Mouse (Mus musculus): ENCODE measurements around the gene Olfr591. TPM values are rescaled to one million over a fixed set of nuclear protein-coding genes. Genes with fewer than 3 reads are reported as not detected.
"Not testable (repeated sequence)": the region's sequence is repeated elsewhere in the genome, so short reads cannot be mapped to it uniquely, and the experiment has no call there.

Gene Olfr591
- not detected in 2 replicates for polyA plus RNA-seq (2015; fragmentation: Nextera tagmentation; extraction: Ambion mirVana)

- ATAC-seq: no peak
These were observed at the start of gene Olfr591 for GRCm38 (mm10) chr7:103178240-103178639. Gene Olfr591, minus strand, starts transcription at chr7:103178340.

GRCm38 (mm10) chr7:103216696-103217095 is 38.6 kb upstream of the Olfr591 start, which contains the start of gene Olfr594:
Gene Olfr594, plus strand, starts transcription at chr7:103216996.
- ATAC-seq: no peak
- H3K36me3 ChIP-seq: no peaks in the 10 kb centered on the region

More at GRCm38 (mm10) chr7:103178240-103178639, at the start of gene Olfr591:
- H3K36me3 ChIP-seq: no peaks in the 10 kb centered on the region
- no peak within 1 kb of the TSS for H3K4me3 ChIP-seq (replicated peaks)
- no peaks in the 10 kb centered on the region for H3K4me1 ChIP-seq (replicated peaks)
- no peak within 1 kb of the TSS for H3K27ac ChIP-seq
- H3K9me3 ChIP-seq: no peaks in the 10 kb centered on the region
- no peaks in the 10 kb centered on the region for H3K27me3 ChIP-seq (replicated peaks)
- H3K9ac ChIP-seq: no peak within 1 kb of the TSS
- no peak within 1 kb of the TSS for H3K4me2 ChIP-seq (replicated peaks)
- 81% methylated on average over 1 of the region's 1 CpGs for WGBS

GRCm38 (mm10) chr7:103212050-103212449 is 33.9 kb upstream of the Olfr591 start:
- H3K4me2 ChIP-seq (replicated peaks); H3K27ac ChIP-seq; ATAC-seq; H3K36me3 ChIP-seq; H3K27me3 ChIP-seq (replicated peaks); H3K9me3 ChIP-seq; H3K4me1 ChIP-seq (replicated peaks); H3K9ac ChIP-seq; H3K4me3 ChIP-seq (replicated peaks): not testable (repeated sequence)
- WGBS: 86% methylated on average over 5 of the region's 5 CpGs

More at GRCm38 (mm10) chr7:103216696-103217095, 38.6 kb upstream of the Olfr591 start, which contains the start of gene Olfr594:
- Histone ChIP-seq H3K9me3 (no peaks in the 10 kb centered on the region), H3K4me1 (replicated peaks) (no peaks in the 10 kb centered on the region), H3K4me2 (replicated peaks) (no peak within 1 kb of the TSS), H3K4me3 (replicated peaks) (no peak within 1 kb of the TSS), H3K27ac (no peak within 1 kb of the TSS), H3K27me3 (replicated peaks) (no peaks in the 10 kb centered on the region), H3K9ac (no peak within 1 kb of the TSS)

- H3K9me3 ChIP-seq: no peaks in the 10 kb centered on the region
- H3K27ac ChIP-seq: no peak within 1 kb of the TSS
- H3K9ac ChIP-seq: no peak within 1 kb of the TSS
- ATAC-seq: no peak
- no peak within 1 kb of the TSS for H3K4me2 ChIP-seq (replicated peaks)
- H3K4me3 ChIP-seq (replicated peaks): no peak within 1 kb of the TSS
- no peaks in the 10 kb centered on the region for H3K36me3 ChIP-seq
- no peaks in the 10 kb centered on the region for H3K27me3 ChIP-seq (replicated peaks)
- WGBS: 76% methylated on average over 1 of the region's 1 CpGs
- H3K4me1 ChIP-seq (replicated peaks): no peaks in the 10 kb centered on the region
These were observed 33.4 kb upstream of the Olfr591 start, which contains the start of gene Olfr593 for GRCm38 (mm10) chr7:103211562-103211961. Gene Olfr593, plus strand, starts transcription at chr7:103211862.

GRCm38 (mm10) chr7:103184503-103184902 is 6.4 kb upstream of the Olfr591 start, which contains the start of gene Olfr592:
Gene Olfr592, plus strand, starts transcription at chr7:103184803.
- H3K9me3 ChIP-seq; H3K4me3 ChIP-seq (replicated peaks); H3K9ac ChIP-seq; ATAC-seq; H3K27ac ChIP-seq; H3K27me3 ChIP-seq (replicated peaks); H3K4me1 ChIP-seq (replicated peaks); H3K36me3 ChIP-seq; H3K4me2 ChIP-seq (replicated peaks): not testable (repeated sequence)
- 78% methylated on average over 1 of the region's 1 CpGs for WGBS

- no peak overlapping the region for H3K4me3 ChIP-seq (replicated peaks)
- H3K36me3 ChIP-seq: no peaks in the 10 kb centered on the region
- no peak overlapping the region for H3K4me2 ChIP-seq (replicated peaks)
- WGBS: 75% methylated on average over 5 of the region's 5 CpGs
- H3K27me3 ChIP-seq (replicated peaks): no peaks in the 10 kb centered on the region
- no peaks in the 10 kb centered on the region for H3K9me3 ChIP-seq
- no peak overlapping the region for H3K9ac ChIP-seq
- H3K27ac ChIP-seq: no peak overlapping the region
- no peak for ATAC-seq
- H3K4me1 ChIP-seq (replicated peaks): no peaks in the 10 kb centered on the region
These were observed 8.4 kb downstream of the Olfr591 start for GRCm38 (mm10) chr7:103169697-103170096.

GRCm38 (mm10) chr7:103156256-103156655 is 21.9 kb downstream of the Olfr591 start, which contains the start of gene Olfr589:
Gene Olfr589, minus strand, starts transcription at chr7:103156356.
- Histone ChIP-seq H3K27me3 (replicated peaks) (no peaks in the 10 kb centered on the region), H3K4me3 (replicated peaks) (no peak within 1 kb of the TSS), H3K27ac (no peak within 1 kb of the TSS), H3K36me3 (no peaks in the 10 kb centered on the region), H3K9me3 (no peaks in the 10 kb centered on the region), H3K4me1 (replicated peaks) (no peaks in the 10 kb centered on the region), H3K4me2 (replicated peaks) (no peak within 1 kb of the TSS), H3K9ac (no peak within 1 kb of the TSS)
- WGBS: 54% methylated on average over 2 of the region's 2 CpGs
- ATAC-seq: no peak

- ATAC-seq: no peak
- Histone ChIP-seq H3K36me3 (no peaks in the 10 kb centered on the region), H3K9me3 (no peaks in the 10 kb centered on the region), H3K27me3 (replicated peaks) (no peaks in the 10 kb centered on the region), H3K4me3 (replicated peaks) (no peak within 1 kb of the TSS), H3K4me2 (replicated peaks) (no peak within 1 kb of the TSS), H3K9ac (no peak within 1 kb of the TSS), H3K27ac (no peak within 1 kb of the TSS), H3K4me1 (replicated peaks) (no peaks in the 10 kb centered on the region)
- 80% methylated on average over 1 of the region's 1 CpGs for WGBS
These were observed 37.6 kb downstream of the Olfr591 start, which contains the start of gene Olfr588-ps1 for GRCm38 (mm10) chr7:103140579-103140978. Gene Olfr588-ps1, plus strand, starts transcription at chr7:103140879.

GRCm38 (mm10) chr7:103125538-103125937 is 52.6 kb downstream of the Olfr591 start, which contains the start of gene Olfr586:
Gene Olfr586, minus strand, starts transcription at chr7:103125638.
- Histone ChIP-seq H3K9me3 (no peaks in the 10 kb centered on the region), H3K4me1 (replicated peaks) (no peaks in the 10 kb centered on the region), H3K4me3 (replicated peaks) (no peak within 1 kb of the TSS), H3K27ac (no peak within 1 kb of the TSS), H3K36me3 (no peaks in the 10 kb centered on the region), H3K9ac (no peak within 1 kb of the TSS), H3K4me2 (replicated peaks) (no peak within 1 kb of the TSS), H3K27me3 (replicated peaks) (no peaks in the 10 kb centered on the region)
- WGBS: 88% methylated on average over 3 of the region's 3 CpGs
- no peak for ATAC-seq

GRCm38 (mm10) chr7:103119406-103119805 is 58.7 kb downstream of the Olfr591 start:
- Histone ChIP-seq H3K4me3 (replicated peaks) (no peak overlapping the region), H3K9me3 (no peaks in the 10 kb centered on the region), H3K27me3 (replicated peaks) (no peaks in the 10 kb centered on the region), H3K27ac (no peak overlapping the region), H3K4me2 (replicated peaks) (no peak overlapping the region), H3K36me3 (no peaks in the 10 kb centered on the region), H3K4me1 (replicated peaks) (no peaks in the 10 kb centered on the region), H3K9ac (no peak overlapping the region)
- 52% methylated on average over 3 of the region's 3 CpGs for WGBS
- no peak for ATAC-seq

Other genes starting within 250 kb of the Olfr591 start
- not detected in 2 replicates for gene Olfr573-ps1, start 235.8 kb downstream of the Olfr591 start, polyA plus RNA-seq (2015; fragmentation: Nextera tagmentation; extraction: Ambion mirVana)
- gene Olfr574, start 229.9 kb downstream of the Olfr591 start, polyA plus RNA-seq (2015; fragmentation: Nextera tagmentation; extraction: Ambion mirVana): not detected in 2 replicates
- gene Olfr575, start 219.6 kb downstream of the Olfr591 start, polyA plus RNA-seq (2015; fragmentation: Nextera tagmentation; extraction: Ambion mirVana): not detected in 2 replicates
- gene Olfr576, start 215.7 kb downstream of the Olfr591 start, polyA plus RNA-seq (2015; fragmentation: Nextera tagmentation; extraction: Ambion mirVana): not detected in 2 replicates
- not detected in 2 replicates for gene Olfr577, start 202.4 kb downstream of the Olfr591 start, polyA plus RNA-seq (2015; fragmentation: Nextera tagmentation; extraction: Ambion mirVana)
- not detected in 2 replicates for gene Olfr578, start 189.0 kb downstream of the Olfr591 start, polyA plus RNA-seq (2015; fragmentation: Nextera tagmentation; extraction: Ambion mirVana)
- gene Olfr582, start 140.3 kb downstream of the Olfr591 start, polyA plus RNA-seq (2015; fragmentation: Nextera tagmentation; extraction: Ambion mirVana): not detected in 2 replicates
- not detected in 2 replicates for gene Olfr583, start 127.0 kb downstream of the Olfr591 start, polyA plus RNA-seq (2015; fragmentation: Nextera tagmentation; extraction: Ambion mirVana)
- gene Olfr584, start 96.5 kb downstream of the Olfr591 start, polyA plus RNA-seq (2015; fragmentation: Nextera tagmentation; extraction: Ambion mirVana): not detected in 2 replicates
- gene Olfr585, start 80.6 kb downstream of the Olfr591 start, polyA plus RNA-seq (2015; fragmentation: Nextera tagmentation; extraction: Ambion mirVana): not detected in 2 replicates
- gene Olfr586, start 52.7 kb downstream of the Olfr591 start, polyA plus RNA-seq (2015; fragmentation: Nextera tagmentation; extraction: Ambion mirVana): not detected in 2 replicates
- gene Olfr588-ps1, start 37.5 kb downstream of the Olfr591 start, polyA plus RNA-seq (2015; fragmentation: Nextera tagmentation; extraction: Ambion mirVana): not detected in 2 replicates
- not detected in 2 replicates for gene Olfr589, start 22.0 kb downstream of the Olfr591 start, polyA plus RNA-seq (2015; fragmentation: Nextera tagmentation; extraction: Ambion mirVana)
- not detected in 2 replicates for gene Olfr592, start 6.5 kb upstream of the Olfr591 start, polyA plus RNA-seq (2015; fragmentation: Nextera tagmentation; extraction: Ambion mirVana)
- not detected in 2 replicates for gene Olfr593, start 33.5 kb upstream of the Olfr591 start, polyA plus RNA-seq (2015; fragmentation: Nextera tagmentation; extraction: Ambion mirVana)
- not detected in 2 replicates for gene Olfr594, start 38.7 kb upstream of the Olfr591 start, polyA plus RNA-seq (2015; fragmentation: Nextera tagmentation; extraction: Ambion mirVana)
- gene Usp17ld, start 74.2 kb upstream of the Olfr591 start, polyA plus RNA-seq (2015; fragmentation: Nextera tagmentation; extraction: Ambion mirVana): not detected in 2 replicates
- gene Olfr596, start 127.3 kb upstream of the Olfr591 start, polyA plus RNA-seq (2015; fragmentation: Nextera tagmentation; extraction: Ambion mirVana): not detected in 2 replicates
- gene Olfr597, start 138.0 kb upstream of the Olfr591 start, polyA plus RNA-seq (2015; fragmentation: Nextera tagmentation; extraction: Ambion mirVana): not detected in 2 replicates
- not detected in 2 replicates for gene Olfr598, start 145.2 kb upstream of the Olfr591 start, polyA plus RNA-seq (2015; fragmentation: Nextera tagmentation; extraction: Ambion mirVana)
- gene Olfr599, start 157.6 kb upstream of the Olfr591 start, polyA plus RNA-seq (2015; fragmentation: Nextera tagmentation; extraction: Ambion mirVana): not detected in 2 replicates
- gene Olfr600, start 171.3 kb upstream of the Olfr591 start, polyA plus RNA-seq (2015; fragmentation: Nextera tagmentation; extraction: Ambion mirVana): not detected in 2 replicates
- not detected in 2 replicates for gene Olfr601, start 184.3 kb upstream of the Olfr591 start, polyA plus RNA-seq (2015; fragmentation: Nextera tagmentation; extraction: Ambion mirVana)
- not detected in 2 replicates for gene Olfr603, start 207.8 kb upstream of the Olfr591 start, polyA plus RNA-seq (2015; fragmentation: Nextera tagmentation; extraction: Ambion mirVana)
- not detected in 2 replicates for gene Usp17lc, start 236.7 kb upstream of the Olfr591 start, polyA plus RNA-seq (2015; fragmentation: Nextera tagmentation; extraction: Ambion mirVana)